Mouse (Mus musculus) spleen, postnatal 10 days (tissue): ENCODE results near the gene Mid1.
"Not testable (repeated sequence)": the region's sequence is repeated elsewhere in the genome, so short reads cannot be mapped to it uniquely, and the experiment has no call there.

Source experiments
- DNase-seq, 2 experiments: peaks; one replicate each; pipeline ENCODE4 v3.0.0; 2021 to 2022; ENCODE audit warnings: low spot score in 2 of 2

The Mid1 gene

DNA sequence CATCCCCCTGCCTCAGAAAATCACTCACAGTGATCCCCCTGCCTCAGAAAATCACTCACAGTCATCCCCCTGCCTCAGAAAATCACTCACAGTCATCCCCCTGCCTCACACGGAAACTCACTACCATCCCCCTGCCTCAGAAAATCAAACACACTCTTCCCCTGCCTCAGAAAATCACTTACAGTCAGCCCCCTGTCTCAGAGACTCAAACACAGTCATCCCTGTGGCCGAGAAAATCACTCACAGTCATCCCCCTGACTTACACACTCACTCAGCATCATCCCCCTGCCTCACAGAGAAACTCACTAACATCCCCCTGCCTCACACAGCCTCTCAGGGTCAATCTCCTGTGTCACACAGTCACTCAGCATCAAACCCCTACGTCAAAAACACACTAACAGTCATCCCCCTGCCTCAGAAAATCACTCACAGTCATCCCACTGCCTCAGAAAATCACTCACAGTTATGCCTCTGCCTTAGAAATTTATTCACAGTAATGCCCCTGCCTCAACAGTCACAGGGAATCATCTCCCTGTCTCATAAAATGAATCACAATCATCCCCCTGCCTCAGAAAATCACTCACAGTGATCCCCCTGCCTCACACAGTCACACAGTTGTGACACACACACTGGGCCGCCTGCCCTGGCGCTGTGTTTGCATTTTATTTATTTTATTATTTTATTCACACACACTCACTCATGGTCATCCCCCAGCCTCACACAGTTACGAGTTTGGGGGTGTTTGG is 315.8 kb downstream of the Mid1 start:
- DNase-seq = not testable (repeated sequence)

GRCm38 (mm10) chrX:170001388-170001695 is 316.3 kb downstream of the Mid1 start:
- DNase-seq = not testable (repeated sequence)

DNA sequence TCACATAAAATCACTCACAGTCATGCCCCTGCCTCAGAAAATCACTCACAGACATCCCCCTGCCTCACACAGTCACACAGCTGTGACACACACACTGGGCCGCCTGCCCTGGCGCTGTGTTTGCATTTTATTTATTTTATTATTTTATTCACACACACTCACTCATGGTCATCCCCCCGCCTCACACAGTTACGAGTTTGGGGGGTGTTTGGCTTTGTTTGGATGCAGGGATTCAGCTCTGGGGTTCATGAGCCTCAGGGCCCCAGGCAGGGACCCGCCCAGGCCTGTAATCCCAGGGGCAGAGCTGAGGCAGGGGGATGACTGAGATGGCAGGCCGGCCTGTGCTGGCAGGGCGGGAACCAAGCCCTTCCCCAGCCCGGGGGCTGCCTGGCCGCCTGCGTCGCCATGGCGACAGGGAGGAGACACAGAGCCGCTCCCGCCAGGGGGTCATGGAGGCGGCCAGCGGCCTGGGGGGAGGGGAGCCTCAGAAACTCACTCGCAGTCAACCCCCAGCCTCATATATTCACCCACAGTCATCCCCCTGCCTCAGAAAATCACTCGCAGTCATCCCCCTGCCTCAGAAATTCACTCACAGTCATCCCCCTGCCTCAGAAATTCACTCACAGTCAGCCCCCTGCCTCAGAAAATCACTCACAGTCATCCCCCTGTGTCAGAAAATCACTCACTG is 317.7 kb downstream of the Mid1 start:
- peak in 1 of 2 experiments; percentile 29 for DNase-seq

- not testable (repeated sequence) for DNase-seq
These were observed 318.5 kb downstream of the Mid1 start for GRCm38 (mm10) chrX:170003536-170003935.

DNA sequence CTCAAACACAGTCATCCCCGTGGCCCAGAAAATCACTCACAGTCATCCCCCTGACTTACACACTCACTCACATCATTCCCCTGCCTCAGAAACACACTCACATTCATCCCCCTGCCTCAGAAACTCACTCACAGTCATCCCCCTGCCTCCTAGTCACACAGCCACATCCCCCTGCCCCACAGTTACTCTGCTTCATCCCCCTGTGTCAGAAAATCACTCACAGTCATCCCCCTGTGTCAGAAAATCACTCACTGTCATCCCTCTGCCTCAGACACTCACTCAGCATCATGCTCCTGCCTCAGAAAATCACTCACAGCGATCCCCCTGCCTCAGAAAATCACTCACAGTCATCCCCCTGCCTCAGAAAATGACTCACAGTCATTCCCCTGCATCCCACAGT is 319.2 kb downstream of the Mid1 start:
- peak in 1 of 2 experiments; percentile 19 for DNase-seq

GRCm38 (mm10) chrX:170004793-170005192 is 319.8 kb downstream of the Mid1 start:
- DNase-seq = peak in 1 of 2 experiments; percentile 18

DNA sequence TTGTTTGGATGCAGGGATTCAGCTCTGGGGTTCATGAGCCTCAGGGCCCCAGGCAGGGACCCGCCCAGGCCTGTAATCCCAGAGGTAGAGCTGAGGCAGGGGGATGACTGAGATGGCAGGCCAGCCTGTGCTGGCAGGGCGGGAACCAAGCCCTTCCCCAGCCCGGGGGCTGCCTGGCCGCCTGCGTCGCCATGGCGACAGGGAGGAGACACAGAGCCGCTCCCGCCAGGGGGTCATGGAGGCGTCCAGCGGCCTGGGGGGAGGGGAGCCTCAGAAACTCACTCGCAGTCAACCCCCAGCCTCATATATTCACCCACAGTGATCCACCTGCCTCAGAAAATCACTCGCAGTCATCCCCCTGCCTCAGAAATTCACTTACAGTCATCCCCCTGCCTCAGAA is 320.2 kb downstream of the Mid1 start:
- peak; percentile 35 to 42 for DNase-seq

- not testable (repeated sequence) for DNase-seq
These were observed 320.8 kb downstream of the Mid1 start for GRCm38 (mm10) chrX:170005695-170006297.

DNA sequence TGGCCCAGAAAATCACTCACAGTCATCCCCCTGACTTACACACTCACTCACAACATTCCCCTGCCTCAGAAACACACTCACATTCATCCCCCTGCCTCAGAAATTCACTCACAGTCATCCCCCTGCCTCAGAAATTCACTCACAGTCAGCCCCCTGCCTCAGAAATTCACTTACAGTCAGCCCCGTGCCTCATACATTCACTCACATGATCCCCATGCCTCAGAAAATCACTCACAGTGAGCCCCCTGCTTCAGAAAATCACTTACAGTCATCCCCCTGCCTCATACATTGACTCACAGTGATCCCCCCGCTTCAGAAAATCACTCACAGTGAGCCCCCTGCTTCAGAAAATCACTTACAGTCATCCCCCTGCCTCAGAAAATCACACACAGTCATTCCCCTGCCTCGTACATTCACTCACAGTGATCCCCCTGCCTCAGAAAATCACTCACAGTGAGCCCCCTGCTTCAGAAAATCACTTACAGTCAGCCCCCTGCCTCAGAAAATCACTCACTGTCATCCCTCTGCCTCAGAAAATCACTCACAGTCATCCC is 321.8 kb downstream of the Mid1 start:
- not testable (repeated sequence) for DNase-seq

GRCm38 (mm10) chrX:170007375-170008178 is 322.6 kb downstream of the Mid1 start:
- peak in 1 of 2 experiments; percentile 22 for DNase-seq

- DNase-seq = not testable (repeated sequence)
These were observed 323.1 kb downstream of the Mid1 start for GRCm38 (mm10) chrX:170008179-170008467.

DNA sequence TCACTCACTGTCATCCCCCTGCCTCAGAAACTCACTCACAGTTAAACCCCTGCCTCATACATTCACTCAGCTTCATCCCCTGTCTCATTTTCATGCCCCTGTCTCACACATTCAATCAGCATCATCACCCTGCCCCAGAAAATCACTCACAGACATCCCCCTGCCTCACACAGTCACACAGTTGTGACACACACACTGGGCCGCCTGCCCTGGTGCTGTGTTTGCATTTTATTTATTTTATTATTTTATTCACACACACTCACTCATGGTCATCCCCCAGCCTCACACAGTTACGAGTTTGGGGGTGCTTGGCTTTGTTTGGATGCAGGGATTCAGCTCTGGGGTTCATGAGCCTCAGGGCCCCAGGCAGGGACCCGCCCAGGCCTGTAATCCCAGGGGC is 323.6 kb downstream of the Mid1 start:
- DNase-seq = peak; percentile 46 to 72

DNA sequence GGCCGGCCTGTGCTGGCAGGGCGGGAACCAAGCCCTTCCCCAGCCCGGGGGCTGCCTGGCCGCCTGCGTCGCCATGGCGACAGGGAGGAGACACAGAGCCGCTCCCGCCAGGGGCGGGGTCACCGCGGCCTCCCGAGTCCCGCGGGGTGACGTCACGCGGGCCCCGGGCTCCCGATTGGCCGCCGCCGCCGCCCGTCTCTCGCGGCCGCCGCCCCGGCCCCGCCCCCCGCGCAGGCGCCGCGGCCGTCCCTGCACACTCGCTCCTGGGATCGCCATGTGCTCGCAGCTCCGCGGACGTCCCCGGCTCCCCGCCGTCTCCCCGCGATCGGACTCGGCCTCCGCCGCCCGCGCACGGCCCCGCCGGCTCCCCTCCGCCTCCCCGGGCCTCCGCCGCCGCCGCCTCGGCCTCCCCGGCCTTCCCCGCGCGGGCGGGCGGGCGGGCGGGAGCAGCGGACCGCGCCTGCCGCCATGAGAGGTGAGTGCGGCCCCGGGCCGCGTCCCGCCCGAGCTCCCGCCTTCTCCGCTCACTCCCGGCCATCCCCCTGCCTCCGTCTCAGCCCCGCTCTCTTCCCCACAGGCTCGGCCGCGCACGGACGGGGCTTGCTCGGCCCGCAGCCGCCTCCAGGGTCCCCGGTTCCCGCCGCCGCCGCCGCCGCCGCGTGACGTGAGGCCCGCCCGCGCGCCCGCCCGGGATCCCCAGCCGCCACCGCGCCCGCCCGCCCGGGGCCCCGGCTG is 324.2 kb downstream of the Mid1 start, which contains the start of gene Gm21887:
Gene Gm21887 (plus strand): TSS at position 644 of the 735 bp plus-strand sequence.
- DNase-seq = peak; percentile 98 to 100

- DNase-seq = peak; percentile 100
These were observed 324.8 kb downstream of the Mid1 start for GRCm38 (mm10) chrX:170009801-170010221.

- DNase-seq = peak; percentile 75 to 77
These were observed 325.9 kb downstream of the Mid1 start for GRCm38 (mm10) chrX:170010581-170011528.

DNA sequence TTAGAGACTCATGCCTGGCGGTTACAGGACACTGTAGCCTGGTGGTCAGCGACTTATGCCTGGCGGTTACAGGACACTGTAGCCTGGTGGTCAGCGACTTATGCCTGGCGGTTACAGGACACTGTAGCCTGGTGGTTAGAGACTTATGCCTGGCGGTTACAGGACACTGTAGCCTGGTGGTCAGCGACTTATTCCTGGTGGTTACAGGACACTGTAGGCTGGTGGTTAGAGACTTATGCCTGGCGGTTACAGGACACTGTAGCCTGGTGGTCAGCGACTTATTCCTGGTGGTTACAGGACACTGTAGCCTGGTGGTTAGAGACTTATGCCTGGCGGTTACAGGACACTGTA is 326.5 kb downstream of the Mid1 start:
- not testable (repeated sequence) for DNase-seq

GRCm38 (mm10) chrX:170013421-170013820 is 328.4 kb downstream of the Mid1 start:
- not testable (repeated sequence) for DNase-seq

- not testable (repeated sequence) for DNase-seq
These were observed 329.0 kb downstream of the Mid1 start for GRCm38 (mm10) chrX:170014038-170014437.

- not testable (repeated sequence) for DNase-seq
These were observed 330.9 kb downstream of the Mid1 start for GRCm38 (mm10) chrX:170015883-170016282.
